Mouse (Mus musculus): Measurements from ENCODE around the gene Igsf8. TPM values are rescaled to one million over a fixed set of nuclear protein-coding genes. Genes with fewer than 3 reads are reported as not detected.
"Not testable (repeated sequence)": the region's sequence is repeated elsewhere in the genome, so short reads cannot be mapped to it uniquely, and the experiment has no call there.

Gene Igsf8
- polyA plus RNA-seq, 1 experiment from 2014 or later = 104 TPM

GRCm38 (mm10) chr1:172221297-172222063, 40.0 kb upstream of the Igsf8 start:
- Histone ChIP-seq H3K4me2 (ENCODE audit: low read depth, low read length, severe bottlenecking) (no peak overlapping the region), H3K9ac (ENCODE audit: low read length) (peak overlapping the region; percentile 17; the same call in 1 of the 2 replicates), H3K9me3 (ENCODE audit: control insufficient read depth, low read length) (no peaks in the 10 kb centered on the region), H3K27ac (ENCODE audit: low read depth, low read length) (no peak overlapping the region), H3K36me3 (ENCODE audit: control insufficient read depth, insufficient read depth, low read length) (no peaks in the 10 kb centered on the region), H3K4me3 (ENCODE audit: low read depth, low read length) (no peak overlapping the region), H3K4me1 (replicated peaks; ENCODE audit: control insufficient read depth, insufficient read depth, low read length) (peaks cover 16% of the 10 kb centered on the region; the same call in 1 of the 2 replicates), H3K27me3 (ENCODE audit: control insufficient read depth, insufficient read depth, low read length) (no peaks in the 10 kb centered on the region)
- no peak for ATAC-seq (replicated peaks; ENCODE audit: low FRiP score)
- WGBS = 46% methylated on average over 11 of the region's 11 CpGs
- DNase-seq (ENCODE audit: low spot score) = no peak

- no peak overlapping the region for H3K4me3 ChIP-seq (ENCODE audit: low read depth, low read length)
- WGBS = 91% methylated on average over 2 of the region's 2 CpGs
These were observed 33.2 kb upstream of the Igsf8 start for GRCm38 (mm10) chr1:172228209-172228608.

GRCm38 (mm10) chr1:172229215-172229614, 32.2 kb upstream of the Igsf8 start:
- DNase-seq (ENCODE audit: low spot score) (no peak), ATAC-seq (replicated peaks; ENCODE audit: low FRiP score) (no peak)
- Histone ChIP-seq H3K27ac (ENCODE audit: low read depth, low read length) (no peak overlapping the region), H3K27me3 (ENCODE audit: control insufficient read depth, insufficient read depth, low read length) (no peaks in the 10 kb centered on the region), H3K4me3 (ENCODE audit: low read depth, low read length) (no peak overlapping the region), H3K9ac (ENCODE audit: low read length) (no peak overlapping the region), H3K9me3 (ENCODE audit: control insufficient read depth, low read length) (no peaks in the 10 kb centered on the region), H3K4me2 (ENCODE audit: low read depth, low read length, severe bottlenecking) (no peak overlapping the region), H3K4me1 (replicated peaks; ENCODE audit: control insufficient read depth, insufficient read depth, low read length) (no peaks in the 10 kb centered on the region), H3K36me3 (ENCODE audit: control insufficient read depth, insufficient read depth, low read length) (no peaks in the 10 kb centered on the region)
- WGBS = 97% methylated on average over 1 of the region's 1 CpGs

More at GRCm38 (mm10) chr1:172228209-172228608, 33.2 kb upstream of the Igsf8 start:
- H3K4me2 ChIP-seq (ENCODE audit: low read depth, low read length, severe bottlenecking) = no peak overlapping the region
- no peaks in the 10 kb centered on the region for H3K27me3 ChIP-seq (ENCODE audit: control insufficient read depth, insufficient read depth, low read length)
- no peaks in the 10 kb centered on the region for H3K36me3 ChIP-seq (ENCODE audit: control insufficient read depth, insufficient read depth, low read length)
- H3K9ac ChIP-seq (ENCODE audit: low read length) = no peak overlapping the region
- H3K4me1 ChIP-seq (replicated peaks; ENCODE audit: control insufficient read depth, insufficient read depth, low read length) = no peaks in the 10 kb centered on the region
- no peaks in the 10 kb centered on the region for H3K9me3 ChIP-seq (ENCODE audit: control insufficient read depth, low read length)
- H3K27ac ChIP-seq (ENCODE audit: low read depth, low read length) = no peak overlapping the region
- ATAC-seq (replicated peaks; ENCODE audit: low FRiP score) (no peak), DNase-seq (ENCODE audit: low spot score) (no peak)

- 31% methylated on average over 6 of the region's 6 CpGs for WGBS
- ATAC-seq (replicated peaks; ENCODE audit: low FRiP score) = no peak
- H3K27ac ChIP-seq (ENCODE audit: low read depth, low read length) = peak overlapping the region; percentile 14; the same call in 1 of the 2 replicates
These were observed 20.3 kb upstream of the Igsf8 start for GRCm38 (mm10) chr1:172240945-172241708.

GRCm38 (mm10) chr1:172242401-172242800, 19.0 kb upstream of the Igsf8 start:
- no peak overlapping the region for H3K4me2 ChIP-seq (ENCODE audit: low read depth, low read length, severe bottlenecking)
- no peak for DNase-seq (ENCODE audit: low spot score)

More at GRCm38 (mm10) chr1:172240945-172241708, 20.3 kb upstream of the Igsf8 start:
- peaks cover 10% of the 10 kb centered on the region for H3K4me1 ChIP-seq (replicated peaks; ENCODE audit: control insufficient read depth, insufficient read depth, low read length)
- H3K9ac ChIP-seq (ENCODE audit: low read length) = no peak overlapping the region
- no peaks in the 10 kb centered on the region for H3K9me3 ChIP-seq (ENCODE audit: control insufficient read depth, low read length)
- H3K27me3 ChIP-seq (ENCODE audit: control insufficient read depth, insufficient read depth, low read length) = no peaks in the 10 kb centered on the region
- no peak overlapping the region for H3K4me2 ChIP-seq (ENCODE audit: low read depth, low read length, severe bottlenecking)
- DNase-seq (ENCODE audit: low spot score) = no peak
- no peak overlapping the region for H3K4me3 ChIP-seq (ENCODE audit: low read depth, low read length)
- H3K36me3 ChIP-seq (ENCODE audit: control insufficient read depth, insufficient read depth, low read length) = no peaks in the 10 kb centered on the region

GRCm38 (mm10) chr1:172243547-172244205, 17.8 kb upstream of the Igsf8 start:
- Histone ChIP-seq H3K4me1 (replicated peaks; ENCODE audit: control insufficient read depth, insufficient read depth, low read length) (peaks cover 10% of the 10 kb centered on the region), H3K27ac (ENCODE audit: low read depth, low read length) (no peak overlapping the region), H3K27me3 (ENCODE audit: control insufficient read depth, insufficient read depth, low read length) (no peaks in the 10 kb centered on the region), H3K4me3 (ENCODE audit: low read depth, low read length) (no peak overlapping the region), H3K9ac (ENCODE audit: low read length) (no peak overlapping the region), H3K36me3 (ENCODE audit: control insufficient read depth, insufficient read depth, low read length) (no peaks in the 10 kb centered on the region), H3K4me2 (ENCODE audit: low read depth, low read length, severe bottlenecking) (no peak overlapping the region), H3K9me3 (ENCODE audit: control insufficient read depth, low read length) (no peaks in the 10 kb centered on the region)
- WGBS = 30% methylated on average over 16 of the region's 16 CpGs
- DNase-seq (ENCODE audit: low spot score) (peak; percentile 57), ATAC-seq (replicated peaks; ENCODE audit: low FRiP score) (no peak)

More at GRCm38 (mm10) chr1:172242401-172242800, 19.0 kb upstream of the Igsf8 start:
- Histone ChIP-seq H3K9ac (ENCODE audit: low read length) (no peak overlapping the region), H3K27ac (ENCODE audit: low read depth, low read length) (peak overlapping the region; percentile 55), H3K27me3 (ENCODE audit: control insufficient read depth, insufficient read depth, low read length) (no peaks in the 10 kb centered on the region), H3K9me3 (ENCODE audit: control insufficient read depth, low read length) (no peaks in the 10 kb centered on the region), H3K36me3 (ENCODE audit: control insufficient read depth, insufficient read depth, low read length) (no peaks in the 10 kb centered on the region), H3K4me1 (replicated peaks; ENCODE audit: control insufficient read depth, insufficient read depth, low read length) (peaks cover 10% of the 10 kb centered on the region), H3K4me3 (ENCODE audit: low read depth, low read length) (no peak overlapping the region)
- peak; percentile 88 for ATAC-seq (replicated peaks; ENCODE audit: low FRiP score)
- 29% methylated on average over 2 of the region's 2 CpGs for WGBS

GRCm38 (mm10) chr1:172244645-172245044, 16.8 kb upstream of the Igsf8 start:
- WGBS = 44% methylated on average over 23 of the region's 23 CpGs
- H3K4me3 ChIP-seq (ENCODE audit: low read depth, low read length); H3K27me3 ChIP-seq (ENCODE audit: control insufficient read depth, insufficient read depth, low read length); H3K27ac ChIP-seq (ENCODE audit: low read depth, low read length); H3K9ac ChIP-seq (ENCODE audit: low read length); H3K36me3 ChIP-seq (ENCODE audit: control insufficient read depth, insufficient read depth, low read length); DNase-seq (ENCODE audit: low spot score); ATAC-seq (replicated peaks; ENCODE audit: low FRiP score); H3K9me3 ChIP-seq (ENCODE audit: control insufficient read depth, low read length): not testable (repeated sequence)
- H3K4me1 ChIP-seq (replicated peaks; ENCODE audit: control insufficient read depth, insufficient read depth, low read length) = peaks cover 10% of the 10 kb centered on the region
- 0 out of 2 replicates have a peak overlapping the region, but pooled peaks have one; percentile 2 for H3K4me2 ChIP-seq (ENCODE audit: low read depth, low read length, severe bottlenecking)

- Histone ChIP-seq H3K36me3 (ENCODE audit: control insufficient read depth, insufficient read depth, low read length) (no peaks in the 10 kb centered on the region), H3K4me2 (ENCODE audit: low read depth, low read length, severe bottlenecking) (no peak overlapping the region), H3K9me3 (ENCODE audit: control insufficient read depth, low read length) (no peaks in the 10 kb centered on the region), H3K4me1 (replicated peaks; ENCODE audit: control insufficient read depth, insufficient read depth, low read length) (peaks cover 6% of the 10 kb centered on the region; the same call in 1 of the 2 replicates), H3K4me3 (ENCODE audit: low read depth, low read length) (no peak overlapping the region), H3K27me3 (ENCODE audit: control insufficient read depth, insufficient read depth, low read length) (no peaks in the 10 kb centered on the region; the same call in 1 of the 2 replicates), H3K9ac (ENCODE audit: low read length) (no peak overlapping the region), H3K27ac (ENCODE audit: low read depth, low read length) (no peak overlapping the region)
- WGBS = 76% methylated on average over 4 of the region's 4 CpGs
- DNase-seq (ENCODE audit: low spot score) = no peak
- no peak for ATAC-seq (replicated peaks; ENCODE audit: low FRiP score)
These were observed 14.2 kb upstream of the Igsf8 start for GRCm38 (mm10) chr1:172247216-172247615.
